24 mouse cellular contexts compared by ENCODE assay signal in genomic region chr5:150836782-150837181, GRCm38 (mm10).
"Had no signal": no experiment of that assay in that cellular context is flagged by ENCODE, and none has a peak within 500 bp of the region (broad histone marks: within the 10 kb centered on the region; RNA-seq: fewer than 3 reads in every experiment).

No protein-coding gene starts in this region.

- H3K9me3 ChIP-seq: liver, embryonic 13.5 days; liver, embryonic 15.5 days; megakaryocyte, embryonic 14.5 days had no signal

- H3K4me3 ChIP-seq: liver, embryonic 13.5 days; liver, embryonic 15.5 days; lung, embryonic 15.5 days; megakaryocyte, embryonic 14.5 days; midbrain, embryonic 12.5 days; myocyte; neural tube, embryonic 13.5 days; neural tube, embryonic 15.5 days had no signal

- ATAC-seq: liver, postnatal 0 days; lung, postnatal 0 days had no signal

- H3K36me3 ChIP-seq: liver, embryonic 13.5 days; liver, embryonic 15.5 days; lung, embryonic 15.5 days; midbrain, embryonic 12.5 days; neural tube, embryonic 13.5 days; neural tube, embryonic 15.5 days had no signal

- H3K4me1 ChIP-seq: megakaryocyte, embryonic 14.5 days had no signal

- DNase-seq: liver, embryonic 13.5 days; liver, postnatal 0 days; lung, adult 2 months; lung, postnatal 14 days; lung, postnatal 36 days; midbrain, embryonic 14.5 days; retina, postnatal 1 day; right cerebral cortex, adult 18-20 months; right cerebral cortex, postnatal 25 days; right cerebral cortex, postnatal 4 days; spleen, adult 18-20 months; thymus, adult 18-20 months; thymus, postnatal 25 days; thymus, postnatal 4 days had no signal

- H3K27me3 ChIP-seq: liver, embryonic 13.5 days; liver, embryonic 15.5 days; lung, embryonic 15.5 days; megakaryocyte, embryonic 14.5 days; midbrain, embryonic 12.5 days; neural tube, embryonic 13.5 days; neural tube, embryonic 15.5 days had no signal

- H3K27ac ChIP-seq: liver, embryonic 13.5 days; liver, embryonic 15.5 days; lung, embryonic 15.5 days; macrophage; midbrain, embryonic 12.5 days; neural tube, embryonic 13.5 days; neural tube, embryonic 15.5 days had no signal

- H3K4me2 ChIP-seq: liver, embryonic 11.5 days; liver, embryonic 13.5 days; liver, embryonic 15.5 days; lung, embryonic 15.5 days; midbrain, embryonic 12.5 days; neural tube, embryonic 13.5 days; neural tube, embryonic 15.5 days had no signal

- H3K9ac ChIP-seq: liver, embryonic 13.5 days; liver, embryonic 15.5 days; liver, postnatal 0 days; lung, embryonic 15.5 days; midbrain, embryonic 12.5 days; neural tube, embryonic 13.5 days; neural tube, embryonic 15.5 days had no signal
